Mouse (Mus musculus): ENCODE results near the gene Wdr43.

The Wdr43 gene

DNA sequence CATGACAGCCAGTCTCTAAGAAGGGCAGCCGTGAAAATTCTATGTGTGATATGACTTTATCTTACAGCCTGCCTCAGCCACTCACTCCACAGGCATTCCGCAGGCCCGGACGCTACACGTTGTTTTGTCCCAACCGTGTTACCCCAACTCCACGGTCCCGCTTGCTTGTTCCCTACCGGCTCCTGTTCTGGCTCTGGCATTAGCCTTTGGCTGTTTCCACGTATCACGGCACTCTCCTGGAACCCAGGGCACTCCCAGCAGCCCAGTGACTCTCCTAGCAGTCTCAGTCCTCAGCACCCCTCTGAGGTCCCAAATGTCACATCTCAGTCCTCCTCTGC is 82.9 kb downstream of the Wdr43 start:
- no peak for DNase-seq (ENCODE audit: extremely low spot score, low read depth, low spot score)

DNA sequence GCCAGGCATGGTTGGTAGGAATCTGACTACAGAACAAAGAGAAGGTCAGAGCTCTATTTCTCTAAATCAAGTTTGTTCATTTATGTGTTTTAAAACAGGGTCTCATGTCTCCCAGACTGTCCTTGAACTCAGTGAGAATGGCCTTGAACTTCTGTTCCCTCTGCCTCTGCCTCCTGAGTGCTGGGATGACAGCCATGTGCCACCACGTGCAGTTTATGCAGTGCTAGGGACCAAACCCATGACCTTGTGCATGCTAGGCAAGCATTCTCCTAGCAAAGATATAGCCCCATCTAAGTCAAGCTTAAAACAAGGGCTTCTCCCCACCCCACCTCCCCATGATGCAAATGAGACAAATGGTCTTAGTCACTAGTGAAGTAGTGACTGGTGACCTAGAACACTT is 89.4 kb downstream of the Wdr43 start:
- DNase-seq (ENCODE audit: extremely low spot score, low read depth, low spot score) = no peak

DNA sequence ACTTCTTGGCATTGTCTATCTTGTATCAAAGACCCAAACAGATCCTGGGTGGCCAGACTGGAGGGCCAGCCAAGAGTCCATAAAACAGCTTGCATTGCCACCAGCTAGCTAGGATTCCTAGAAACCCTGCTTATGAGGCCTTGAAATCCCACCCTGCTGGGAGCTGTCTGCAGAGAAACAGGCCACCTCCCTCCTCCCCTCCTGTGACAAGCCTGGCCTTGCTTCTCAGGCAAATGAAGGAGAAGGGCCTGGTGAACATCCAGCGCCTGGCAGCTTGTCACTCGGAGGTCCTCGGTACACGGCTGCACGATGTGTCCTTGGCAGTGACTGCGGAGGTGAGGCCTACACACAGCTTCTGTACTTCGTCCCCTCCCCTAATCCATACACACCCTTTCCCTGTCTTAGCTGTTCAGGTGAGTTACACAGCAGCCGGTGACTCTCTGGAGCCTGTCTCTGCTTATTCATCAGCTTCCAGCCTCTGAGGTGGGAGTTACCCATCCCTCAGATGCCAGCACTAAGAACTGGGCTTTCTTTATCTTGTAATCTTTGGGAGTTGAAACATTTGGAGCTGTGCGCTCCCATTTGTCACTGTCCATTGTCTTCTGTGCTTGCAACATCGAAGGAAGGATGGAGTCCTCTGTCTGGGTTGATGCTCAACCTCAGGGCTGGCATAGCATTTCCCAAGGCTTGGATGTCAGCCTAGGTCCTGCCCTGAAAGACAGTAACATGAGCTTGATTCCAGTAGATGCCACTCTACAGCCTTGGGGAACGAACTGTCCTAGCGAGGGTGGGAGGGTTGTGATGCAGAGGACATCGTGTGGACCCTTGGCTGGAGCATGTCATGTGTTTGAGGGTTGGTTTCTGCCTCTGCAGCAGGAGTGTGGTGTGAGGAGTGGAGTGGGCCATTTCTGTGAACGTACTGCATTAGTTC is 90.1 kb downstream of the Wdr43 start:
- no peak for DNase-seq (ENCODE audit: extremely low spot score, low read depth, low spot score)

DNA sequence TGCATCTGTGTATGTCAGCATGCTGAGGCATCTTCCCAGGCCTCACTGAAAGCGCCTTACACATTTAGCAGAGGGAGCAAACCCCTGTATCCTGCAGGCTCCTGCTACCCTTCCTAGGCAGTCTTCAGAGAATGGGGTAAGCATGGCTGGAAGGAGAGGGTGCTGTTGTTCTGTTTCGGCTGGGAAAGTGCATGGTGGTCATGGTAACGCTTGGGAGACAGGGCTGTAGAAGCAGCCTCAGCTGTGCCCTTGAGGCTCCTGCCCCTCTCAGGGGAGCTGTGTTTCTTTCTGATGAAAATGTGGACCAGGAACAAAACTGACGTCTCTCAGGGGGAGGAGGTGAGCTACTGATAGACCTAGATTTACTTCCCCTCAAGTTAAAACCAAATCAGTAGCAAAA is 92.0 kb downstream of the Wdr43 start:
- DNase-seq (ENCODE audit: extremely low spot score, low read depth, low spot score) = no peak
